Mouse (Mus musculus): Measurements from ENCODE around the gene Skil.

DNA sequence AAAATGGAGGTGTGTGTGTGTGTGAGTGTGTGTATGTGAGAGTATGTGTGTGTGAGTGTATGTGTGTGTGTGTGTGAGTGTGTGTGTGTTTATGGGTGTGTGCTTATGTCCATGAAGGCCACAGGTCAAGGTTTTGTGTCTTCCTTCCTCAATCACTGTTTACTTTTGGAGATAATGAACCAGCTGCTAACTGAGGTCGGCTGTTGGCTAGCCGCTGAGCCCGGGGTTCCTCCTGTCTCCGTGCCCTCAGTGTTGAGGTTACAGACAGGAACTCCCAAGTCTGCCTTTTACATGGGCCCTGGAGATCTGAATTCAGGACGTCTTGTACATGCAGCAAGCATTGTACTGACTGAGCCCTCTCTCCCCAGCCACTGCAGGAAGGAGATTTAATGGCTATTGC is 38.8 kb downstream of the Skil start:
- TF ChIP-seq POLR2A (IDR thresholded peaks at IDR 0.05; ENCODE audit: borderline replicate concordance, extremely low read depth, insufficient read depth, insufficient read length, poor library complexity, severe bottlenecking) (no peak), CTCF (IDR thresholded peaks at IDR 0.05; ENCODE audit: borderline replicate concordance, extremely low read depth, insufficient read depth, insufficient read length) (no peak)
